Mouse (Mus musculus) urinary bladder, postnatal 36 days (tissue): ENCODE measurements around the gene Tubb3.
"Not testable (repeated sequence)": the region's sequence is repeated elsewhere in the genome, so short reads cannot be mapped to it uniquely, and the experiment has no call there.

ENCODE experiments used
- DNase-seq, 2 experiments: peaks; one replicate each; pipeline ENCODE4 v3.0.0; 2022; ENCODE audit warnings: low spot score in 2 of 2, mixed read lengths in 1 of 2

The Tubb3 gene

GRCm38 (mm10) chr8:123412560-123413170 lies 1.4 kb downstream of the Tubb3 start:
- no peak for DNase-seq

DNA sequence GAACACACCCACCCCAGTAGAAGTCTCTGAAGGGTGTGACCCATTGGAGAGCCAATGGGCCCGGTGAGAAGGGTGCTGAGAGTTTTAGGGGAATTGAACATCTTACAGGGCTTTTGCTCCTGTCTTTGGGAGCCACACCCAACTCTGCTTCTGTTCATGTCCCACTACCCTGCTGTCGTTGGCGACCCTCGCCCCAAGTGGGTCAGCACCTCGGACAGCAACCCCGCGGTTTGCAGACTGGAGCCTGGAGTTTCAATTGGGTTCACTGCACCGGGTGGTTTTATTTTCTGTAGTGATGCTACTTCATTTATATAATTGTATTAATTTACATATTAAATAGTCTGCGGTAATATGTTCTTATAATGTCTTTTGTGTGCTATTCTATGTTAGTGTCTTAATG lies 3.0 kb downstream of the Tubb3 start:
- DNase-seq, result no peak

- not testable (repeated sequence) for DNase-seq
Observed at GRCm38 (mm10) chr8:123414997-123415696, 3.9 kb downstream of the Tubb3 start.

DNA sequence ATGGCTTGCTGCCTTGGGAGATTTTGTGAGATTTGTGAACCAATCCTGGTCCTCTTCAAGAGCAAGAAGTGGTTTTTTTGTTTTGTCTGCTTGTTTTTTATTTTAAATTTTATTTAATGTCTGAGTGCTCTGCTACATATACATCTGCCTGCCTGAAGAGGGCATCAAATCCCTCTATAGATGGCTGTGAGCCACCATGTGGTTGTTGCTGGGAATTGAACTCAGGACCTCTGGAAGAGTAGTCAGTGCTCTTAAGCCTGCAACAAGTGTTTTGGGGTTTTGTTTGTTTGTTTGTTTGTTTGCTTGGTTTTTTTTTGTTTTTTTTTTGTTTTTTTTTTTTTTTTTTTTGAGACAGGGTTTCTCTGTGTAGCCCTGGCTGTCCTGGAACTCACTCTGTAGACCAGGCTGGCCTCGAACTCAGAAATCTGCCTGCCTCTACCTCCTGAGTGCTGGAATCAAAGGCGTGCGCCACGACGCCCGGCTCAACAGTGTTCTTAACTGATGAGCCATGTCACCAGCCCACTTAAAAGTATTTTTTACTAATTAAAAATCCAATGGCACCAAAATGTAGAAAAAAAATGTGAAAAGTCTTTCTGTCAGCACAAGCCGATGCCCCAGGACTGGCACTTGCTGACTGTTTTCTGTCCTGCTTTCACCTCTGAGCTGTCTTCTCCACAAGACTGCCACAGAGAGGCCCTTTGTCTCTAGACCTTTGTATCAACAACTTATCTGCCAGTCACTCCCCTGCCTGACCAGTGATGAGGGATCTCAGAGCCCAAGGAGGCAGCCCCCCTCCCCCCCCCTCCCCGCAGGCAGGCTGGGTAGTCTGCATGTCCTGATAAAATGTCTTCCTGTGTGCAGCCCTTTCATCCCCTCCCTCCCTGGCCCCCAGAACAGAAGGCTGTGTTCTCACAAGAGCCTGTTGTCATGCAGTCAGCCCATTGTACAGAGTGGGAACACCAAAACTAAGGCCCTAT lies 5.0 kb downstream of the Tubb3 start:
- DNase-seq, result no peak

GRCm38 (mm10) chr8:123416944-123417555 lies 5.8 kb downstream of the Tubb3 start:
- no peak for DNase-seq

- no peak for DNase-seq
Observed at GRCm38 (mm10) chr8:123419711-123420110, 8.5 kb downstream of the Tubb3 start.

- DNase-seq, result no peak
Observed at GRCm38 (mm10) chr8:123420525-123421281, 9.5 kb downstream of the Tubb3 start.

GRCm38 (mm10) chr8:123421325-123421724 lies 10.1 kb downstream of the Tubb3 start:
- no peak for DNase-seq

DNA sequence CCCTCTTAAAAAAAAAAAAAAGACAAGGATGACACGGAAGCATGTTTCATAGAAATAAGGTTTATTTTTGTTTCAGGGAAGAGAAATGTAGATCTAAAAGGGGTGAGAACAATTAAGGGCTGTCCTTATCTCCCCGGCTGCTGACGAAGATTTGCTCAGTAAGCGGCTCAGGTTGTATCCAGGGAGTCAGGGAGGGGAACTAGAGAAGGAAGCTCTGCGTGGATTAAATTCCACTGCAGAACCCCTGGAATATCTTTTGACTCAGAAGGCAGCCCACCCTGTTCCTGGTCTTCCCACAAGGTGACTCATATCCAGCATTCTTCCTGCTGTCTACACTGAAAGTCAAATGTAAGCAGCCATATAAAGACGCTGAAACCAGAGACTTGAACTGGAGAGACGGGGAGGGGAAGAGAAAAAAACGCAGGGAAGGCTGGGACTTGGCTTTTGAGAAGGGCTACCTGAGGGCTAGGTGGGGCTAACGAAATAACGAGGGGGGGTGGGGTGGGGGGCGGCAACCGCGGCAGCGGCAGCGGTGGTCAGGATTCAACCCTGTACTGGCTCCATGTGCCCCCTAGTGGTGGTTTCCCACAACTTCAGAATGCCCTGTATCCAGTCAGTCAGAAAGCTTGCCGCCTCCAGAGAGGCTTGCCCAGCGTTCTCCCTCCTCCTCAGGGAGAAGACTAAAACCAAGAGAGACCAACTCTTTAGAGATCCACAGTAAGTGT lies 11.0 kb downstream of the Tubb3 start:
- DNase-seq, result peak; percentile 51 to 60

DNA sequence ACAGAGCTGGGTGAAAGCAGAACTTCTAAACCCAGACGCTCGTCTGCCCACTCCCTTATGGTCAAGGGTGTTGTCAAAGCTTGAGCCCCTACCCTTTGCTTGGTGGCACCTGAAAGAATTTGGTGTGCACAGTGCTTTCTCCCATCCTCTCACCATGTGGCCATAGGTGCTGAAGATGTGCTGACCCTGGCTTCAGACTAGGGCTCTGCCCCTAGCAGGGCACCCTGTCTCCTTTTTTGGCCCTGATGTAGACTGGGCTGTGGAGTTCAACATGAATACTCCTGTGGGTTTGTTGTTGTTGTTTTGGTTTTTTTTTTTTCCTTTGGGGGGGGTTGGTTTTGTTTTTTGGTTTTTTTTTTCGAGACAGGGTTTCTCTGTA lies 11.5 kb downstream of the Tubb3 start:
- DNase-seq, result no peak

- DNase-seq, result no peak
Observed at GRCm38 (mm10) chr8:123423441-123423840, 12.2 kb downstream of the Tubb3 start, which contains the start of gene Def8. Gene Def8 (plus strand): TSS chr8:123423527.

DNA sequence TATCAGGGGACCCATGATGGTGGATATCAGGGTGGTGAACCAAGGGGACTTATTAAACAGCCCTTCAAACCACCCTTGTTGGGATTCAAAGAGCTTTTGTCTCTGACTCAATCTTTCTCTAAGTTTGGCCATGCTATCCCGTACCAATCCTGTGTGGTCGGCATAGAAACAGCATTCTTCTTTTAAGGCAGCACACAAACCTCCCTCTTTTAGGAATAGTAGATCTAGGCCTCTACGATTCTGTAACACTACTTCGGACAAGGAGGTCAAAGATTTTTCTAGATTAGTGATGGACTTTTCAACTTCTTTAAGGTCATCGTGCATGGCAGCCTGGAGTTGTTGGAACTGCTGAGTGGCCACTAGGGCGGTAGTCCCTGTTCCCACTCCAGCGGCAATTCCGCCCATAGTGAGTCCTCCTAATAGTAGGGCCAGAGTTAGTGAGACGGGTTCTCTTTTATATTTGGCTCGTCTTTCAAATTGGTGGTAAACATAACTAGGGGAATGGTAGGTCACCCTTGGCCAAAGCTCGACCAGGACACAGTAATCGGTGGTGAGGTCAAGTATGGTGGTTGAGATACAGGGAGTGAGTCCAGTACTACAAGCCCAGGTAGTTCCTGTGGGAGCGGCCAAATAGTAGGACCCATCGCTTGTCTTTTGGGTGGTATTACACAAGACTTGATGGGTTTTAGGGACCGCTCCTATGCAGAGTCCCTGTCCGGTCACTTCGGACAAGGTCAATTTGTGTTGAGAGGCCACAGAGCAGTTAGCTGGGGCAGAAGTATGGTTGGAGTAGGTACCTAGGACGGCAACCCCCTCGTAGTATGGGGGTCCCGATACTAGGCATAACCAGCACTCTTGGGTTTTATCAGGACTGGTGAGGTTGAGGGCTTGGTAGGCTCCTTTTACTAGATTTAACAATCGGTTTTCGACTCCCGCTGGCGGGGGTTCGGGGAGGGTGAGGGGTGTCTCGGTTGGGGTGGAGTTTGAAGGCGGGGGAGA lies 15.6 kb downstream of the Tubb3 start:
- no peak for DNase-seq

- no peak for DNase-seq
Observed at GRCm38 (mm10) chr8:123427639-123428275, 16.5 kb downstream of the Tubb3 start.

DNA sequence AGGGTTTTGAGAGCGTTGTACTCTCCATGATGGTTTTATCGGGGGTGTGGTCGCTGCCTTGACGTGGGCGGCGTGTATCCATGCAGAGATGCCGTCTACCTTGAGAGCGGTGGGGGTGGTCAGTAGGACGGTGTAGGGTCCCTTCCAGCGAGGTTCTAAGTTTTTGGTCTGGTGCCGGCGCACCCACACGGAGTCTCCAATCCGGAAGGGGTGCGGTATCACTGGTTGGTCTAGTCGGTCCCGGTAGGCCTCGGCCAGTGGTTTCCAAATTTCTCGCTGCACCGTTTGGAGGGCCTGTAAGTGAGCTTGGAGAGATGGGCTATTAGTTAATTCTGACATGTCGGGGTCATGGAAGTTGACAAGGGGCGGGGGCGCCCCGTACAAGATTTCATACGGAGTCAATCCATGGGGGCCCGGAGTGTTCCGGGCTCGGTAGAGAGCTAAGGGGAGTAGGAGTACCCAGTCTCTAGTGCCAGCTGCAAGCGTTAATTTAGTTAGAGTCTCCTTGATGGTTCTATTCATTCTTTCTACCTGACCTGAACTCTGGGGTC lies 17.2 kb downstream of the Tubb3 start:
- DNase-seq, result no peak

DNA sequence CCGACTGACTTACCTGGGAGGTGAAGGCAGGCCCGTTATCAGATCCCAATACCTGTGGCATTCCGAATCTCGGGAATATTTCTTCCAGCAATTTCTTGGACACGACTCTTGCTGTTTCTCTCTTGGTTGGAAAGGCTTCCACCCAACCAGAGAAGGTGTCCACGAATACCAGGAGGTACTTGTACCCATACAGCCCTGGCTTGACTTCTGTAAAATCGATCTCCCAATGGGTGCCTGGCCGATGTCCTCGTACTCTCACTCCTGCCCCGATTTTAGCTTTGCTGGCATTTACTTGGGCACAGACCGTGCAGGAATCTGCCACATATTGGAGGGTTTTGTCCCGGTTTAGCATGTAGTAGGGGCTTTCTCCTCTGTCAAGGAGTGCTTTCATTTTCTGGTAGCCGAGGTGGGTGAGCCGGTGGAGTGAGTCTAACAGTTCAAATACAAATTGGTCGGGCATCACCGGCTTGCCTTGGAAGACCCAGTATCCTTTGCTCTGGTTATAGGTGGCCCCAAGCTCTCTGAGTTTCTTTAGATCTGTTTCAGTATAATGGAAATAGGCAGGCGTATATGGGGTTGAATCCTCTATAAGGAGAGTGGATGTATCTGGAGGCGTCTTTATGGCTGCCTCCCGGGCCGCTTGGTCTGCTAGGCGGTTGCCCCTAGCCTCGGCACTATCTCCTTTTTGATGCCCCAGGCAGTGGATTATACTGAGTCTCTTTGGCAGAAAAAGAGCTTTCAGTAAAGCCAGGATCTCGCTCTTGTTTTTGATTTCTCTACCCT lies 17.9 kb downstream of the Tubb3 start:
- DNase-seq, result no peak

- not testable (repeated sequence) for DNase-seq
Observed at GRCm38 (mm10) chr8:123429722-123430013, 18.4 kb downstream of the Tubb3 start.

GRCm38 (mm10) chr8:123430936-123431335 lies 19.7 kb downstream of the Tubb3 start:
- DNase-seq, result not testable (repeated sequence)
